Mouse (Mus musculus): ENCODE data around the gene Erbb2. TPM values are rescaled to one million over a fixed set of nuclear protein-coding genes. Genes with fewer than 3 reads are reported as not detected.

Erbb2 gene
- total and polyA plus RNA-seq, 3 experiments, result 6.6 to 8.4 (median 6.9) TPM

DNA sequence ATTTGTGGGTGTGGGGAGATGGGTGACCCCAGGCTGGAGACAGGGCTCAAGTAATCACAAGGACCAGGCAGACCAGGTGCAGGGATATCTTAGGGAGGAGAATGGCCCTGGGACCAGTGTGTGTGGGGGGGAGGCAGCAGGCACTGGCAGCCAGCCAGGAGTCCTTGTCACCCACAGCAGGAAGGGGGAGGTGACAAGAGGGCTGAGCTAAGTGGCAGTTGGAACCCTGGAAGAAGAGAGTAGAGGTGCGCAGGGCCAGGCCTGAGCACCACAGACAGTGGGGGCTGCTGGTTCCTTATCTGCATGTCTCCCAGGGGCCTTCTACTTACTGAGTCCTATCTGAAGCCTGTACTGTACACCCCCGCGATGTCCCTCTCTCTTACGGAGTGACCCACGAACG is 19.0 kb upstream of the Erbb2 start:
- DNase-seq, result peak; percentile 61 to 70
- TF ChIP-seq POLR2A (IDR thresholded peaks at IDR 0.05; ENCODE audit: insufficient read depth, low read depth, low read length) (peak; percentile 31; the same call in 1 of the 2 replicates), EP300 (IDR thresholded peaks at IDR 0.05; ENCODE audit: insufficient read depth, low read depth, low read length) (peak; percentile 28; the same call in 1 of the 2 replicates), CTCF (IDR thresholded peaks at IDR 0.05) (no peak)
- peaks cover 11% of the 10 kb centered on the region for H3K4me1 ChIP-seq (ENCODE audit: control insufficient read depth, insufficient read depth, low read length)
- H3K79me2 ChIP-seq (replicated peaks; ENCODE audit: control insufficient read depth, insufficient read depth, low read length), result no peaks in the 10 kb centered on the region
- peak overlapping the region; percentile 85 for H3K27ac ChIP-seq
- no peaks in the 10 kb centered on the region for H3K36me3 ChIP-seq (ENCODE audit: control insufficient read depth, insufficient read depth, low read length)
- 42% methylated on average over 6 of the region's 6 CpGs for WGBS
- intact Hi-C loops (cut with DNase I), result no loop called here
- H3K4me3 ChIP-seq, result no peak overlapping the region
- no peaks in the 10 kb centered on the region for H3K27me3 ChIP-seq (ENCODE audit: control insufficient read depth, insufficient read depth, low read length)
- H3K9ac ChIP-seq (ENCODE audit: low read depth, low read length), result no peak overlapping the region

DNA sequence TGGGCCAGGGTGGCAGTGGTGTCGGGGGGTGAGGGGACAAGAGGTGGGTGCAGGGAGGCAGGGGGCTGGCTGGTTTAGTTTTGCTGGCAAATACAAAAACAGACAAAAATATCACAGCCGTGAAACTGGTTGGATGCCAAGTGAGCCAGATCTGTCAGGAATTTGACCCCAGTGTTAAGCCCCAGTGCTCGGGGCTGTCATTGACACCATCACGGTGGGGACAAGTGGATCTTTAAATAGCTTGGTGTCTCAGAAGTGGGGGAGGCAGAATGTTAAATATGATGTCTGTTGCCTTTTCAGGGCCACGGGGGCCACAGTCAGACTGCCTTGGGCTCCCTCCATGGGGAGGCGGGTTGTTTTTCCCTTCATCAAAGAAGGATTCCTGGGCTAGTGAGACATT is 18.0 kb upstream of the Erbb2 start:
- Histone ChIP-seq H3K4me3 (no peak overlapping the region), H3K36me3 (ENCODE audit: control insufficient read depth, insufficient read depth, low read length) (no peaks in the 10 kb centered on the region), H3K27me3 (ENCODE audit: control insufficient read depth, insufficient read depth, low read length) (no peaks in the 10 kb centered on the region), H3K79me2 (replicated peaks; ENCODE audit: control insufficient read depth, insufficient read depth, low read length) (no peaks in the 10 kb centered on the region), H3K4me1 (ENCODE audit: control insufficient read depth, insufficient read depth, low read length) (peaks cover 11% of the 10 kb centered on the region), H3K9ac (ENCODE audit: low read depth, low read length) (no peak overlapping the region), H3K27ac (peak overlapping the region; percentile 85)
- WGBS, result 27% methylated on average over 6 of the region's 6 CpGs
- intact Hi-C loops (cut with DNase I), result loop anchor here (2.0 kb wide), 1 partner anchor 16 kb away; no protein-coding TSS in a partner anchor
- DNase-seq, result peak; percentile 45 to 70
- TF ChIP-seq EP300 (IDR thresholded peaks at IDR 0.05; ENCODE audit: insufficient read depth, low read depth, low read length) (peak; percentile 68), CTCF (IDR thresholded peaks at IDR 0.05) (no peak), POLR2A (IDR thresholded peaks at IDR 0.05; ENCODE audit: insufficient read depth, low read depth, low read length) (no peak)

DNA sequence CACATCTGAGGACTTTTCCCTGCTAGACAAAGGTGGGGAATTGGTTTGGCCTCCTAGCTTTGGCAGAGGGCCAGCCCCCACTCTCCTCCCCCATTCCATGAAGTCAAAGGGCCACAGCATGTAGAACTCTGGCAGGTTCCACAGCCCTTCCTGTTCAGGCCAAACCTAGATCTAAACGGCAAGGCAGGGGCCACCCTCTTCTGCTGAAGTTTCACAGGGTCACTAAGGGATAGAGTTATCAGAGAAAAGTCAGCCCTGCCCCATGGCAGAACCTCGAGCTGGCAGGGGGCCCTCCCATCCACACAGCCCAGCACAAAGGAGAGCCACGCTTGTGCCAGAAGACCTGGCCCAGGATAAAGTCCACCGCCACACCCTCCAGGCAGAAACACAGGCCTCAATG is 17.2 kb upstream of the Erbb2 start:
- no peak for TF ChIP-seq POLR2A (IDR thresholded peaks at IDR 0.05; ENCODE audit: insufficient read depth, low read depth, low read length)
- peak; percentile 68 for TF ChIP-seq EP300 (IDR thresholded peaks at IDR 0.05; ENCODE audit: insufficient read depth, low read depth, low read length)
- no peak for TF ChIP-seq CTCF (IDR thresholded peaks at IDR 0.05)
- peak; percentile 63 to 80 for DNase-seq
- no peak overlapping the region for H3K9ac ChIP-seq (ENCODE audit: low read depth, low read length)

GRCm38 (mm10) chr11:98397946-98398345 is 14.3 kb upstream of the Erbb2 start:
- 91% methylated on average over 7 of the region's 7 CpGs for WGBS
- Histone ChIP-seq H3K27me3 (ENCODE audit: control insufficient read depth, insufficient read depth, low read length) (no peaks in the 10 kb centered on the region), H3K4me3 (no peak overlapping the region), H3K9ac (ENCODE audit: low read depth, low read length) (no peak overlapping the region), H3K4me1 (ENCODE audit: control insufficient read depth, insufficient read depth, low read length) (peaks cover 12% of the 10 kb centered on the region), H3K36me3 (ENCODE audit: control insufficient read depth, insufficient read depth, low read length) (no peaks in the 10 kb centered on the region), H3K27ac (no peak overlapping the region), H3K79me2 (replicated peaks; ENCODE audit: control insufficient read depth, insufficient read depth, low read length) (no peaks in the 10 kb centered on the region)
- no peak for DNase-seq
- TF ChIP-seq CTCF (IDR thresholded peaks at IDR 0.05), result no peak
- no peak for TF ChIP-seq EP300 (IDR thresholded peaks at IDR 0.05; ENCODE audit: insufficient read depth, low read depth, low read length)
- TF ChIP-seq POLR2A (IDR thresholded peaks at IDR 0.05; ENCODE audit: insufficient read depth, low read depth, low read length), result no peak
- intact Hi-C loops (cut with DNase I), result loop anchor here (2.0 kb wide), 1 partner anchor 41 kb away; the partner anchor contains the start of gene Mien1

More for the DNA sequence above, 17.2 kb upstream of the Erbb2 start:
- Histone ChIP-seq H3K79me2 (replicated peaks; ENCODE audit: control insufficient read depth, insufficient read depth, low read length) (no peaks in the 10 kb centered on the region), H3K27me3 (ENCODE audit: control insufficient read depth, insufficient read depth, low read length) (no peaks in the 10 kb centered on the region), H3K27ac (peak overlapping the region; percentile 85), H3K4me1 (ENCODE audit: control insufficient read depth, insufficient read depth, low read length) (peaks cover 13% of the 10 kb centered on the region), H3K4me3 (no peak overlapping the region), H3K36me3 (ENCODE audit: control insufficient read depth, insufficient read depth, low read length) (no peaks in the 10 kb centered on the region)
- intact Hi-C loops (cut with DNase I), result loop anchor here (2.0 kb wide), 1 partner anchor 16 kb away; no protein-coding TSS in a partner anchor
- WGBS, result 22% methylated on average over 4 of the region's 4 CpGs

DNA sequence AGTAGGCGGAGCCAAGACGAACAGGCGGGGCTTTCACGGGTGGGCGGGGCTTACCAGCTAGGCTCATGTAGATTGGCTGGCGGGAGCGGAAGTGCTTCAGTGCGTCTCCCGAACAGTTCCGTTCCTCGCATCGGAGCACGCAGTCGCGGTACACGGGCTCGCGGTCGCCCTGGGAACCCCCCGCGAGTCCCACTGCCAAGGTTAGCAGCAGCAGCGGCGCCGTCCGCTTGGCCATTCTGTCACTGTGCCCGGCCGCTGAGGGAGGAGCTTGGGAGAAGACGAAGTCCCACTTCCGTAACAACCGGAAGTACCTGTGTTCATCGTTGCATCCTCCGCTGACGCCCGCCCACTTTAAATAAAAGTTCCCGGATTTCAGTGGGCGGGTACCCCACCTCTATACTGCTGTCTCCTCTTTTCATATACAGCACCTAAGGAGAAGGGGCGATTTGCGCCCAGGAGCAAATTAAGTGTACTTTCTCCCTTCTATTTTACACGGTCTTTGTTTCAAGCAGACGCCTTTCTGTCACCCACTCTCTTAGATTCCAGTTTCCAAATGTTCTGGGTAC is 12.0 kb upstream of the Erbb2 start, which contains the start of gene Pgap3:
Gene Pgap3, minus strand, starts transcription at position 330 of the 566 bp plus-strand sequence.
- Histone ChIP-seq H3K9ac (ENCODE audit: low read depth, low read length) (peak within 1 kb of the TSS; percentile 87), H3K4me1 (ENCODE audit: control insufficient read depth, insufficient read depth, low read length) (peaks cover 6% of the 10 kb centered on the region), H3K27ac (peak within 1 kb of the TSS; percentile 93), H3K79me2 (replicated peaks; ENCODE audit: control insufficient read depth, insufficient read depth, low read length) (no peaks in the 10 kb centered on the region), H3K4me3 (peak within 1 kb of the TSS; percentile 93), H3K36me3 (ENCODE audit: control insufficient read depth, insufficient read depth, low read length) (no peaks in the 10 kb centered on the region), H3K27me3 (ENCODE audit: control insufficient read depth, insufficient read depth, low read length) (no peaks in the 10 kb centered on the region)
- under 1% methylated on average over 40 of the region's 40 CpGs for WGBS
- DNase-seq, result peak; percentile 90 to 91
- intact Hi-C loops (cut with DNase I), result no loop called here
- TF ChIP-seq POLR2A (IDR thresholded peaks at IDR 0.05; ENCODE audit: insufficient read depth, low read depth, low read length), result peak; percentile 53
- TF ChIP-seq EP300 (IDR thresholded peaks at IDR 0.05; ENCODE audit: insufficient read depth, low read depth, low read length), result 0 out of 2 replicates have a peak, but pooled peaks have one; percentile 18
- TF ChIP-seq CTCF (IDR thresholded peaks at IDR 0.05), result no peak

- TF ChIP-seq CTCF (IDR thresholded peaks at IDR 0.05) (no peak), POLR2A (IDR thresholded peaks at IDR 0.05; ENCODE audit: insufficient read depth, low read depth, low read length) (no peak), EP300 (IDR thresholded peaks at IDR 0.05; ENCODE audit: insufficient read depth, low read depth, low read length) (no peak)
- WGBS, result 53% methylated on average over 3 of the region's 3 CpGs
- no peaks in the 10 kb centered on the region for H3K79me2 ChIP-seq (replicated peaks; ENCODE audit: control insufficient read depth, insufficient read depth, low read length)
- peak overlapping the region; percentile 93 for H3K27ac ChIP-seq
- intact Hi-C loops (cut with DNase I), result no loop called here
- peak overlapping the region; percentile 93 for H3K4me3 ChIP-seq
- H3K27me3 ChIP-seq (ENCODE audit: control insufficient read depth, insufficient read depth, low read length), result no peaks in the 10 kb centered on the region
- H3K36me3 ChIP-seq (ENCODE audit: control insufficient read depth, insufficient read depth, low read length), result no peaks in the 10 kb centered on the region
- no peak overlapping the region for H3K9ac ChIP-seq (ENCODE audit: low read depth, low read length)
- no peak for DNase-seq
- H3K4me1 ChIP-seq (ENCODE audit: control insufficient read depth, insufficient read depth, low read length), result peaks cover 4% of the 10 kb centered on the region
Observed at GRCm38 (mm10) chr11:98400816-98401215, 11.5 kb upstream of the Erbb2 start.
